Mouse (Mus musculus) fat pad, adult 2 months (tissue): Measurements from ENCODE around the gene Higd1a.
A peak's percentile ranks its signal among the peaks of the same experiment; 100 is the strongest.

Experiments
- DNase-seq: peaks from one replicate; pipeline ENCODE4 v3.0.0-alpha.2; 2011; ENCODE audit warnings: low read depth, low spot score; ENCODE audit errors: extremely low read depth

Higd1a gene

DNA sequence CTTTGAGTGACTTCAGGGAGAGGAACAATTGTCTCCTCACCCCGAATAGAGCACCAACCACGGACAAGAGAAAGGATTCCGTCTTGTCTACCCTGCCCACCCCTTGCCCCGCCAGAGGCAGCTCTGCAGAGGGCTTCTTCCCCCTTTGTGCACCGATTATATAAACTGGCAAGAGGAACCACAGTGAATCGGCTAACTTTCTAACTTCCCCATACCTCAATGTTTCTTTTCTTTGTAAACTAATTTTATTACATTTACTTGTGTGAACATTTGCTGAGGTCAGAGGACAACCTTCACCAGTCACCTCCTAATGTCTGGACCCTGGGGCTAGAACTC lies at the start of gene Higd1a:
Higd1a (minus strand) TSS at position 210 of the 336 bp plus-strand sequence.
- DNase-seq, result no peak

GRCm38 (mm10) chr9:121907356-121908070 lies 49.4 kb upstream of the Higd1a start:
- DNase-seq, result no peak

GRCm38 (mm10) chr9:121906456-121906855 lies 48.3 kb upstream of the Higd1a start:
- DNase-seq, result no peak

GRCm38 (mm10) chr9:121905556-121906185 lies 47.5 kb upstream of the Higd1a start:
- DNase-seq, result no peak

DNA sequence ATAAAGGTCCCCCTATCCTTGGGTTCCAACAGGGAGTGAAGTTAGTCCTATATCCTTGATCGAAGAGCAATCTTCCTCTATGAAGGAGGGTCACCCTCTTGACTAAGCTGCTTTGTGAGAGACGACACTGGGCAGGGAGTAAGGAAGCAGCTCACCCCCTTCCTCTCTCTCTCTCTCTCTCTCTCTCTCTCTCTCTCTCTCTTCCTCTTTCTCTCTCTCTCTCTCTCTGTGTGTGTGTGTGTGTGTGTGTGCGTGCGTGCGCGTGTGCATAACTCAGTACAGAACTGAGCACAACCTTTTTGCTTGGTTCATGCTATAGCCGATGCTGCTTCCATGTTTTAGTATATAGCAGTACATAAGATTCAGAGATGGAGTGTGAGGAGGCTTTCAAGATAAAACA lies 46.8 kb upstream of the Higd1a start:
- DNase-seq, result no peak

- no peak for DNase-seq
These were observed 46.2 kb upstream of the Higd1a start for GRCm38 (mm10) chr9:121904319-121904718.

GRCm38 (mm10) chr9:121903476-121904305 lies 45.5 kb upstream of the Higd1a start:
- no peak for DNase-seq

DNA sequence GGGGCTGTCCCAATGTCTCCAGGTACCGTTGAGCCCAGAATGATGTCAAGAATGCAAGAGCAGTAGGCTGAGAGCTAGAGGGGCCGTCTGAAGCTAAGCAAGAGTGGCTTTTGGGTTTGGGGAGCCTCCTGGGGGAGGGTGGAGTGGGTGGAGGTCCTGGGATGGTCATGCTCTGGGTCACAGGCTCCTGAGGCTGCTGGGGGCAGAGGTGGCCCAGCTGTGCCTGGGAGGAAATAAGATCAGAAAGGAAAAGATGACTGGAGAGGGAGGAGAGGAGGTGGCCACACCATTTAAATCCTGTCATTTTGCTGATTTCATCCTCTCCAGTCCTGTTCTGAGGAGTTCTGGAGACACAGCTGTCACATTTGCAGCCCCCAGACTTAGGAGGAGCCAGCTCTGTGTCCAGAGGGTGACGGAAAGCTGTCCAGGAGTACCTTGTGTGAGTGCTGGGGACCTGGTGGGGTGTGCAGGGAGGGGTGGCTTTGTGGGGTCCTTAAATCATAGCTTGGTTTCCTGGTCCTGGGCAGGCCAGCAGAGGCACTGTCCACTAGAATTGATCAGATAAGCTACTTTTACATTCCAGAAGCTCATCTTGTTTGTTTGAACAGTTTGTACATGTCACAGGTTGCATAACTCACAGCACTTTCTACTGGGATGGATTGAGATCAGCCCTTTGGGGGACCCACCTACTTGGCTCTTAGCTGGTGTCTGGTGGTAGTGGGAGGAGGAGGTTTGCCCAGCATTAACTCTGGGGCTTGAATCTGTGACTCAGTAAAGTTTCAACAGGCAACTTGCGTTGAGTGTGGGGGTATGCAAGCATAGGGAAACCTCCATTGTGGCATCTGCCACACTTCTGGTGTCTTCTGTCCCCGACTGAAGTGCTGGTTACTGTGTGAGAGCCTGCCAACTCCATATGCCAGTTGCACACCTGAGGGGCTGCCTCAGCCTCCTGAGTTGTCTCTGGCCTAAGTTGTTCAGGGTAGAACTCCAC lies 43.8 kb upstream of the Higd1a start:
- peak; percentile 89 for DNase-seq

DNA sequence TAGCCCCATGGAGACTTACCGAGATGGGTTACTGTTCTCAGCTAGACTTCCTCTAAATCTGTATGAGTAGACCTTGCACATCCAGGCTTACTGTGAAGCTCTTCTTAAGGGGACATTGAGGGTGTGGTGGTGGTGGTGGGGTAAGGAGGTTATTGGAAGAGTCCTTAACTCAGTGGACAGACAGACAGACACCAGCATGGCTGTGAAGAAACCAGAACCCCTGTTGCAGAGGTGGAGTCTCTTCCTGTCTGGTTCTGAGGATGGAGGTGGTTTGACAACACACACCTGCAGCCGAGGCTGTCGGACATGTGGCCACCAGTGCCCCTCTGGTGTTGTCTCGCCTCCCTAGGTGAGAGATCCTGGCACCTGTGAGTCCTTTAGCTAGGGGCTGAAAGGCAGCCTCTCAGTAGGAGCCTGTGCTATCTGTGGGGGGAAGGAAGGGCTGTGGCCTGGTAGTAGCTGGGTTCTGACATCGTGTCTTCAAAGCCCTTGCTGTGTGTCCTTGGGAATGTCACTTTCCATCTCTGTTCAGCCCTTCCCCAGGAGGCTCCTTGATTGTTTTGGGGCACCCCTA lies 42.2 kb upstream of the Higd1a start:
- DNase-seq, result no peak

DNA sequence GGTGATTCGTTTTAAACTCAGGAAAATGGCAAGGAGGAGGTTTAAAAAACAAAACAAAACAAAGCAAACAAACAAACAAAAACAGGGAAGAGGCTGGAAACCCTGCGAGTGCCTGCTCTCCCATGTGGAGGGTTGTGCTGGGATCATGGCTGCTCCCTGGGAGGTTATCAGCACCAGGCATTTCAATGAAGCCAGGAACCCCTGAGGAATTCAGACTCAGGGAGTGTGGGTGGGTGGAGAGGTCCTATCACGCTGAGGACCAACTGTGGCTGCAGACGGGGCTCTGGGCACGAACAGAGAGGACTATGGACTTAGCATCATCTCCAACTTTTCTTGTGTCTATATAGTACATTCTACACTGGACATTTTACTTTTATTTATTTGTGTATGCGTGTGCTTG lies 41.1 kb upstream of the Higd1a start:
- no peak for DNase-seq

GRCm38 (mm10) chr9:121898245-121898644 lies 40.1 kb upstream of the Higd1a start, which contains the start of gene Ackr2:
Ackr2 (plus strand) TSS chr9:121898355.
- DNase-seq, result no peak

GRCm38 (mm10) chr9:121896820-121897219 lies 38.7 kb upstream of the Higd1a start:
- DNase-seq, result no peak

GRCm38 (mm10) chr9:121895392-121895993 lies 37.3 kb upstream of the Higd1a start:
- no peak for DNase-seq

DNA sequence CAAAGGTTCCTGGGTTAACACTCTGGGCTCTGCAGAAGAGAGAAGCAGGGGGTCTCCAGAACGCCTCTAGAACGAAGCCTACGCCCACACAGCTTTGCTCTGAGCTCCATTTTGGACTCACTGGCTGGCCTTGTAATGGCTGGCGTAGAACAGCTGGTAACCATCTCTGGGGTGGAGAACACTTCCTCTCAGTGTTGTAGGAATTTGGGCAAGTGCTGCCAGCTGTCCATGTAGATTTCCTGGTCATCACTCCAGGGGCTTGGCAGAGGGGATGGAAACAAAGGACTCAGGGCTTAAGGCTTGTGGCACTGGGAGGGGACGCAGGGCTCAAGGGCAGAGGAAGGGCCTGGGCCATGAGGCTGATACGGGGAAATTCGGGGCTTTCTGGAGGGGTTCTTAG lies 36.3 kb upstream of the Higd1a start:
- DNase-seq, result no peak

DNA sequence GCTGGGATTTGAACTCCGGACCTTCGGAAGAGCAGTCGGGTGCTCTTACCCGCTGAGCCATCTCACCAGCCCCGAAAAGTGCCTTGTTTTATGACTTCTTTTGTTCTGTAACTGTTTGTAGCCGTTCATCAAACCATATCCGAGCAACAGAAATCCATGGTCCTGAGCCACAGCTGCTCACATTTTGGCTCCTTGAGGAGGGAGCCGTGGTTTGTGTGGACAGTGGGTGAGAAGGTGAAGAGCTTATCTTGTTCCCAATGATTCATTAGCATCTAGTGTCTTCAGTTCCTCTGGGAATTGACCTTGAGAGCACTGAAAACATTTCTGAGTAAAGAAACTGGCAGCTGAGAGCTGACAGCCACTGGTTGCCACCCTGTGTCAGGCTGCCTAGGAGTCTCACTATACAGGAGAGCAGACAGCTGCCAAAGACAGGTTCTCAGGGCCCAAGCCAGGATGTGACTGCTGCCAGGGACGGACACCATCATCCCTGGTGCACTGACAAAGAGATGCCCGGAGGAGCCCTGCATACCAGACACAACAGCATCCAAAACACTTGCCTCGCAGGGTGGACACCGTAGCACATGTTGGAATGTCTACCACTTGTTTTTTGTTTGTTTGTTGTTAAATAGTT lies 34.0 kb upstream of the Higd1a start:
- no peak for DNase-seq

GRCm38 (mm10) chr9:121891301-121891700 lies 33.1 kb upstream of the Higd1a start:
- DNase-seq, result no peak

DNA sequence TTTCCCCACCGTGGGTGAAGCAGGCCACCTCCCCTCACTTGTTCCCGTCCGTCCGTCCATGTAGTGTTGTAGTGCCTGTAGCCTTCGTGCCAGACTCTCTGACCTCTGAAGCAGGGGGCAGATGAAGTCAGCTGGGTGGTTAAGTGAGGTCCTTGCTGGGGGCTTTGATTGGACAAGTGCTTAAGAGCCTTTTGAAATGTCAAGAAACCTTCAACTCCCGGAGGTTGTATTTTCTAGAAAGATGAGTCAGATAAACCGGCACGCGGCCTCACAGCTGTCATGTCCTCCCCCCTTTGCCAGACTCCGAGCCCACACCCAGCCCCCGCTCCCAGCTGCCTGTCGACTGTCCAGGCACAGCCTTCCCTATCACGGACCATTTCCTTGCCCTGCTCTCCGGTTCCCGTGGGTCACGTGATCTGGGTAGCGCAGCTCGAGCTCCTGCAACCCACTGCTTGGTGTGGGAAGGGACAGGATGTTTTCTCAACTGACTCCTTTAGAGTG lies 32.3 kb upstream of the Higd1a start:
- no peak for DNase-seq

- DNase-seq, result peak; percentile 78
These were observed 31.8 kb upstream of the Higd1a start for GRCm38 (mm10) chr9:121889927-121890440.

GRCm38 (mm10) chr9:121882015-121882457 lies 23.9 kb upstream of the Higd1a start:
- DNase-seq, result no peak
